Mouse (Mus musculus) ovary, adult 18-20 months (tissue): ENCODE data around the gene Maz.

ENCODE experiments used
- DNase-seq: peaks from one replicate; pipeline ENCODE4 v3.0.0; 2022; ENCODE audit warnings: low spot score, mixed read lengths

Maz gene

GRCm38 (mm10) chr7:127004122-127004875 lies 22.5 kb downstream of the Maz start:
- no peak for DNase-seq

DNA sequence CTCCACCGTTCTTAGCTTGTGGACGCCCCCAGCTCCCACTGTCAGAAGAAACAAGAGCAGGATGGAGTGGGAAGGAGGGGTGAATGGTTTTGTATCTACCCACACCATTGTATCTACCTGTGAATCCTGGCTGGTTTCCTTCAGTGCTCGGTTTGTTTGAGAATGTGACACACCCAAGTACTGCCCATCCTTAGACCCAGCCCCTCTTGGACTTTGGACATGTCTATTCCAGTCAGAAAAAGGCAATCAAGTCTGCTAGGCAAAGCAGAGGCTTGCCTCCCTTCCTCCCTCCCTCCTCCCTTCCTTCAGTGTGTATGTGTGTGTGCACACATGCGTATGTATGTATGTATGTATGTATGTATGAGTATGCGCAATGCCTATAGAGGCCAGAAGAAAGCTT lies 23.2 kb downstream of the Maz start:
- no peak for DNase-seq

DNA sequence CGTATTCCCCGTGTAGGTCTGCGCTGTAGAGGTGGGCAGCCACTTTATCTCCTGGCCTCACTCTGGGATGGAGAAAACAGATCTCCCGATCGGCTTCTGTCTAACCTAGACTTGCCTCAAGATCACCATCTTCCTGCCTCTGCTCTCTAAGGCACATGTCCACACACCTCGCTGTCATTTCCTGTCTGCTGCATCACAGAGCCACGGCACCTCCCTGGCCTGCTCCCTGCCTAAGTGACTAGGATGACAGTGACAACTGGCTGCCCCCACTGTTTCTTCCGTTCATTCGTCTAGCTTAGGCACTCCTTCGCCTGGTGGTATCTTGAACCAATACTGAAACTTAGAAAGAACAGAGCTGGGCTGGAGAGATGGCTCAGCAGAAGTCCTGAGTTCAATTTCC lies 27.3 kb downstream of the Maz start:
- no peak for DNase-seq

- DNase-seq: no peak
These were observed 30.4 kb downstream of the Maz start for GRCm38 (mm10) chr7:126996449-126996848.

DNA sequence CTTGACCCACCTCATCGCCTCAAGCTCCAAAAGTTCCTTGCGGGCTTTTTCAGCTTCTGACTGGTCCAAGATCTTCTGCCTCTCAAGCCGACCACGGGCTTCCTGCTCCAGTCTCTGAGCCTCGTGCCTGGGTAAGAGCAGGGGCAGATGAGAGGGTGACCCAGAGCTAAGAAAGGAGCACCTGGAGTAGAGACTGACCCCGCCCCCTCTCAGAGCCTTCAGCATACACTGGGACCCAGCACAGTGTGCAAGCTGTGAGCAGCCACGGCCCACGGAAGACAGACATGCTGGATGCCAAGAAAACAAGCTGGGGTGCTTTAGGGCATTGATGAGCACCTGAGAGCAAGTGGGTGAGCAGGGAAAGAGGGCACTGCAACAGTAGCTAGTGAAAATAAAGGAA lies 38.0 kb downstream of the Maz start:
- DNase-seq: no peak

DNA sequence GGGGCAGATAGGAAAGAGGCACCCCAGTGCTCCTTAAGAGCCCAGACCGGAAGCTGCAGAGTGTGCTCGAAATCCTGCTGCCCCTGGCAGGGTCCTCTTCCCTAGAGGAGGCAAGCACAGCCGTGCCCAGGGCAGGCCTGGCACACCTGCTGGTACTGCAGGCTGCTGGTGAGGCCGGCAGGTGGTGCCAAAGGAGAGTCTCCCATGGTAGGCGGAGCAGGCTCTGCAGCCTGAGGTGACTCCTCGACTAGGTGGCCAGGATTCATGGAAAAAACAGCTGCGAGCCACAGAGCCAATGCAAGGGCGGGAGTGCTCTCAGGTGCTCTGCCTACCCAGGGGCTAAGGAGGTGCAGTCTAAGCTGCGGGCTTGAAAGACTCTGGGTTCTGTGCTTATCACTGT lies 40.5 kb downstream of the Maz start:
- DNase-seq: no peak

GRCm38 (mm10) chr7:126984667-126985444 lies 42.0 kb downstream of the Maz start:
- DNase-seq: no peak

GRCm38 (mm10) chr7:126983113-126983512 lies 43.7 kb downstream of the Maz start:
- DNase-seq: no peak

DNA sequence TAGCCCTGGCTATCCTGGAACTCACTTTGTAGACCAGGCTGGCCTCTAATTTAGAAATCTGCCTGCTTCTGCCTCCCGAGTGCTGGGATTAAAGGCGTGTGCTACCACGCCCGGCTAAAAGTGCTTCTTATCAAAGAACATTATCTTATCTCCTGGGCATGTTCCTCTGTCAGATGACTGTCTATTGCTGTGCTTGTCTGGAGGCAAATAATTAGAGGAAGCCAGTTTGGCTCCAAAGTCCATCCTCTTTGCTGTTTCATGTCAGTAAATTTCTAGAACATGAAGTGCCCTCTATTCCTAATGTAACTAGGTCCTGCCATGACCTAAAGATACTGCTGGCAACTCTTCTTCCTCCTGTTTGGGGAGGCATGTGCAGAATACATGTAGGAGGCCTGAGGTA lies 44.8 kb downstream of the Maz start:
- DNase-seq: no peak

DNA sequence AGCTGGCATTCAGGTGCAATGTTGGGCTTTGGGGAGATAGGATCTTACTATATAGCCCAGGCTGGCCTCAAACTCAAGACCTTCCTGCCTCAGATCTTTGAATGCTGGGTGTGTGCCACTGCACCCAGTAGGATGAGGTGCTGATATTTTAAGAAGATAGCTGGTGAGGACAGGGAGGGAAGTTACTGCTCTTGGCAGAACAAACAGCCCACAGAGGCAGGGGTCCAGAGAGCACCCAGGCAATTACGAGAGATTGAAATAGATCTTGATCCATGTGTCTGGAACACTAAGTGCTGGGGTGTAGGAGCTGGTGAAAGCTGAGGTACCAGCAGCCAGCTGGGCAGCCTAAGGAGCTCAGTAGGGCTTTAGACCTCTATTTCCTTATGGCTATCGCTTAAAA lies 45.2 kb downstream of the Maz start:
- DNase-seq: no peak

DNA sequence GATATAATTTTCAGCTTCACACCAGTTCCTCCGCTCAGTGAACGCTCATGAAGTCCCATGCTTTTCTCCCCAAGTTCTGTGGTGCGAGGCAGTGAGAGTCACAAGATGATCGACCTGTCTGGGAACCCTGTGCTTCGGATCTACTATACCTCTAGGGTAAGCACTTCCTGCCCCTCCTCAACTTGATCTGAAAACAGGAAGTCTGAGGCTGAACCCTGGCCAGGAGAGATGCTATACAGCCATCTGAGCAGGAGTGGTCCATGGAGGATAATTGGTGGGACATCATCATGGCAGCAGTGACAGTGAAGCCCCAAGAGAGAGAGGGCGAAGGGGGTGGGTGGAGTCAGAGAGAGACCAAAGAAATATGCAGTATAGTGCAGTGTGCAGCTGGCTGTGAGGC lies 48.0 kb downstream of the Maz start:
- no peak for DNase-seq

DNA sequence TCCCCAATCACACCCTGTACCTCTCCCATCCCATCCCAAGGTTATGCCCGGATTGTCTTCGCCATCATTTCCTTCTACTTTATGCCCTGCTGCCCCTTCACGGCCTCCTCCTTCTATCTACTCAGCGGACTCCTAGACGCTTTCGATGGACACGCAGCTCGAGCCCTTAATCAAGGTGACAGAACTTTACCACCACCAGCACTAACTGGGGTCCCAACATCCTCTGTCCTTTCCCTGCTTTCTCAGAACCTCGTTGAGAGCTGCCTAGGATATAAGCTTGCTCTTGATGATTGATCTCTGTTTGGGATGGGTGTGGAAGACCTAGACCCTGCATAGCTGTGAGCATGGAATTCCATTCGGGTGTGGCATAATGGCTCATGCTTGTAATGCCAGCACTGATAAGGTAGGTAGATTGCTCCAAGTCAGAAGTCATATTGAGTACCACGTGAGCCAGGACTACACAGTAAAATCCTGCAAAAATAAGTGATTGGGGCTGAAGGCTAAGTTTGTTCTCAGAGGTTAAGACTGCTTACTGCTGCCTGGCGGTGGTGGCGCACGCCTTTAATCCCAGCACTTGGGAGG lies 49.9 kb downstream of the Maz start:
- DNase-seq: no peak

GRCm38 (mm10) chr7:126975950-126976866 lies 50.6 kb downstream of the Maz start, which contains the start of gene Cdiptos:
Cdiptos (minus strand) TSS chr7:126976098.
- peak; percentile 91 for DNase-seq

DNA sequence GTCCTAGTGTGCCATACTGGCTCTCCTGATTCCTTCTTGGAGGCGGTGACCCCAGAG lies 51.1 kb downstream of the Maz start, which contains the start of gene Cdipt:
Gene Cdipt, plus strand, starts transcription at position 22 of the 57 bp plus-strand sequence.
- DNase-seq: no peak

GRCm38 (mm10) chr7:126975493-126975892 lies 51.3 kb downstream of the Maz start:
- peak; percentile 34 for DNase-seq
